Mouse (Mus musculus) lung, postnatal 0 days (tissue): ENCODE data around the gene Rnf208.

Experiments used
- CTCF ChIP-seq: IDR thresholded peaks from 2 replicates; pipeline ENCODE4 v1.5.1; 2016; ENCODE audit warnings: antibody characterized with exemption, mild to moderate bottlenecking
- EP300 ChIP-seq: IDR thresholded peaks from 2 replicates; pipeline ENCODE4 v1.6.1; 2016; ENCODE audit warnings: antibody characterized with exemption, mild to moderate bottlenecking, control low read depth

DNA sequence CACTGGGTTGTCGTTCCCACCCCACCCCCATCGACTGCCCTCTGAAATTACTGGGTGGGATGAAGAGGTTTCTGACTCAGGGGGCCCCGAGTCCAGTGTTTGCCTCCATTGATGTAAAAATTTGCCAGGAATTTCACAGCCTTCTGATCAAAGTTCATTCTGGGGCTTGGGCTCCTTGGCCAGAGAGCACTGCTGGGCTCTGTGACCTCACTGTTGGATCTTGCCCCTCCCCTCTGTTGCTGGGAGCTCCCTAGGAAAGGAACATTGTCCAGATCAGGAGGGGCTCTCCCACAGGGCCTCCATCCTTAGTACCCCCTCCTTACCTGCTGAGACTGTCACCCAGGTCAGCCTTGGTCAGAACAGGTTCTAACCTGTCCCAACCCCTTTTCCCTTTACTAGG is 27.6 kb upstream of the Rnf208 start, which contains the start of gene Stpg3:
- TF ChIP-seq CTCF (no peak), EP300 (no peak)
